Mouse (Mus musculus) retina, embryonic 14.5 days (tissue): ENCODE measurements at regions not wholly inside any gene's neighbourhood (a gene's known extent, or its start where the extent isn't known, plus 50 kb on each side); places are given as distances from the start of the nearest gene placed in this dataset.

Experiments used
- DNase-seq: peaks from one replicate; pipeline ENCODE4 v3.0.0-alpha.2; 2015; ENCODE audit warnings: low spot score

- DNase-seq = no peak
Measured at GRCm38 (mm10) chr3:142940874-142941273, 59.1 kb upstream of the Pkn2 start.

GRCm38 (mm10) chr3:142939773-142940172 lies 58.0 kb upstream of the Pkn2 start:
- no peak for DNase-seq

GRCm38 (mm10) chr3:142935949-142936348 lies 54.1 kb upstream of the Pkn2 start:
- no peak for DNase-seq

- DNase-seq = no peak
Measured at GRCm38 (mm10) chr3:142934326-142934725, 52.5 kb upstream of the Pkn2 start.

- DNase-seq = no peak
Measured at GRCm38 (mm10) chr3:142933684-142934259, 52.0 kb upstream of the Pkn2 start.
